Mouse (Mus musculus) ovary, postnatal 36 days (tissue): ENCODE data around the gene Tmem130.
A peak's percentile ranks its signal among the peaks of the same experiment; 100 is the strongest.

Source experiments
- DNase-seq: peaks from one replicate; pipeline ENCODE4 v3.0.0; 2022; ENCODE audit warnings: low spot score, mixed read lengths

Tmem130 gene

DNA sequence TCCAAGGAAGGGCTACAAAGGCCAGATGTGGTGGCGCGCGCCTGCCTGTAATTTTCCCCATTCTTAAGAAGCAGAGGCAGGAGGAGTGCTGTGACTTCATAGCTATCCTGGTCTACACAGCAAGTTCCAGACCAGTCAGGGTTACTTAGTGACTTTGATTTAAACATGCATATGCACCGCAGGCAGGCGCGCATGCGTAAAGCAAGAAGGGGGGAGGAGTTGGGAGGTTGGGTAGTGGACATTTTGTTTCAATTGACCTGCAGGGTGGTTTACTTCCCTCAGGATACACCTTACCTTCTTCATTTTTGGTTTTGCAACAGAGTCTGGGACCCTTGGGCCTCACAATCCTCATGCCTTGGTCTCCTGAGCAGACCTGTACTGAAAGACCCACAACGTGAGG lies 32.4 kb downstream of the Tmem130 start:
- DNase-seq: no peak

DNA sequence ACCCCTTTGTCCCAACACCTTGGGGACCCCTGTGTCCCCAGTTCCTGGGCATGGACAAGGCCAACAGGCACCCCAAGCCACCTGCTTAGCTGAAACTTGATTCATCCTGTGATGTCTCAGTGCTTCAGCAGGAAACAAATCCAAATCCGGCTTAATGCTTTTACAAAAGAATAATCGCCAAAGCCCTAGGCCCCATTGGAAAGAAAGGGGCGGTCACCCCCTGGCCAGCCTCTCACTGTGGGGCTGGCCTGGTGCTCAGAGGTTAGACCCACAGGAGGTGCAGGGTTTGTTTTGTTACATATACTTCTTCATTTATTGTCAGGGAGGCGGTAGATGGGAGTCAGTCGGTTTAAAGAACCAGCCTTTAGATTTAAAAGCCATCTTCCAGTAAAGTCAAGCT lies 33.4 kb downstream of the Tmem130 start:
- DNase-seq: no peak

DNA sequence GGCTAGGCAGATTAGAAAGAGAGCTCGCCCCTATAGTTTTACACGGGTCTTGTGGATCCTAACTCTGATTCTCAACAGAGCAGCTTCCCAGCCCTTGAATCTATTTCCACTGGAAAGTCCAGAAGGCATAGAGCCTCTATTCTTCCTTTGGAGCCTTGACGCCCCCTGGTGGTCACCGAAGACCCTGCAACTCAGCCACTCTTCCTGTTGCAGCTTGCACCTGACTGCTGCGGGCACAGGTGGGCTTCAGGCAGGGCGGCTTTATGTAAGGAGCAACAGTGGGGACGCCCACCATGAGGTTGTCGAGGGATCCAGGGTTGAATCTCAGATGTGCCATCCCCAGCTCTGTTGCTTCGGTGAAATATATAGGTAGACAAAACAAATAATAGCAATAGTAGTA lies 34.5 kb downstream of the Tmem130 start:
- DNase-seq: peak; percentile 65

DNA sequence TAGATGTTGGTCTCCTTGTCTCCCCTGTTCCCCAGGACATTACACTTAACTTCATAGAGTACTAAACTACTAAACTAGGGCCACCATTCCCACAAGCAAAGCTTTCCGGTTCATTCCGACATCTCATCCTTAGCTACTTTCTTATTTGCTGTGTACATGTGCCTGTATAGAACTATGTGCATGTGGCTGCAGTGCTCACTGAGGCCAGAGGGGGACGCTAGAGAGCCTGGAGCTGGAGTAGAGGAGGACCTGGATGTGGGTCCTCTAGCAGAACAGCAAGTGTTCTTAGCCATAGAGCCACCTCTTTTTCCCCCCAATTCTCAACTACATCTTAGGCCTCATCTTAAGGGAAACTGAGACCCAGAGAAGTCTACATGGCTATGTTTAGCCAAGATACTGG lies 36.1 kb downstream of the Tmem130 start:
- DNase-seq: no peak

GRCm38 (mm10) chr5:144724926-144725325 lies 36.7 kb downstream of the Tmem130 start:
- DNase-seq: no peak

DNA sequence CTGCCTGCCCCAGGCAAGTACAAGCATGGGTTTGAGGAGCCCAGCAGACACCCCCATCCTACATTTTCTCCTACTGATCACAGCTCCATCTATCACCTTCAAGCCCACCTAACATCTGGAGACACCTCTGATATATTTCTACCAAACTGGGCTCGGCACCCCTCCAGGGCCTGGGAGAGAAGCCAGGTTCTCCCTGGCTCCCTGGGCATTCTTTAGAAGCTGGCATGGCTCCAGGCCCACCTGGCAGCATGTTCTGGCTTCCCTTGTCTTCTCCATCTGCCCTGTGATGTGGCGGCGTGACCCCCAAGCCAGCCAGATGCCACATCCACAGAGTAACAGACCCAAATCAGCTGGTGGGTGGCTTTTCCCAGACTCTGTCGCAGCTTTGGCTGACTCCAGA lies 41.3 kb downstream of the Tmem130 start:
- DNase-seq: peak; percentile 6

DNA sequence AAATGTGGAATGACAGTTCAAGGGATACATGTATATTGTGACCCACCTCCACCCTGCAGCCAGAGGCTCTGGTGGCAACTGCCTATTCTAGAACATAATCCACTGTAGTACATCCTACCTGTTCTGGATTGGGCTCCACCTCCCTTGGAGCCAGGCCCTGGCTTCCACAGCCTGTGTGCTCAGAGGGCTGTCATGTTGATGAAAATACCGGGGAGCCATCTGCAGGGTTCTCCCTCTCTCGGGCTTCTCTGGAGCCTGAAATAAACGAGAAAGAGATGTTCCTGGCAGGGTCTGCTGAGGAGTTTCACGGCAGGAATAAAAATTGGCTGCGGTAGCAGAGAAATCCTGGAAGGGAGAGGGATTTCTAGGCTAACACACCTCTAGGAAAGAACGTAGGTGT lies 41.8 kb downstream of the Tmem130 start:
- no peak for DNase-seq

GRCm38 (mm10) chr5:144717186-144717585 lies 44.4 kb downstream of the Tmem130 start:
- DNase-seq: no peak

DNA sequence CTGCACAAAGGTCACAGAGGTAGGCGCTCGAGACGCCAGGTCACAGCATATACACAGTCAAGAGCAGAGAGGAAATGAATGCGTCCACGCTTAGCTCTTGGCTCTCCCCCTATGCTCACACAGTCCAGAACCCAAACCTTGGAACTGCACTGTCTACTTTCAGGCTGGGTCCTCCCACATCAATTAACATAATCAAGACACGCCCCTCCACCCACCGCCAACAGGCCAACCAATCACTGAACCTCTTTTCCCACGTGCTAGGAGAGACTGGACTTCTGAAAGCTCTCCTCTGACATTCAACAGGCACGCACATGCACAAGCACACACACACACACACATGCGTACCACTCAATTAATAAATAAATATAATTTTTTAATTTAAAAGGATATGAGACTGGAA lies 48.2 kb downstream of the Tmem130 start:
- no peak for DNase-seq

DNA sequence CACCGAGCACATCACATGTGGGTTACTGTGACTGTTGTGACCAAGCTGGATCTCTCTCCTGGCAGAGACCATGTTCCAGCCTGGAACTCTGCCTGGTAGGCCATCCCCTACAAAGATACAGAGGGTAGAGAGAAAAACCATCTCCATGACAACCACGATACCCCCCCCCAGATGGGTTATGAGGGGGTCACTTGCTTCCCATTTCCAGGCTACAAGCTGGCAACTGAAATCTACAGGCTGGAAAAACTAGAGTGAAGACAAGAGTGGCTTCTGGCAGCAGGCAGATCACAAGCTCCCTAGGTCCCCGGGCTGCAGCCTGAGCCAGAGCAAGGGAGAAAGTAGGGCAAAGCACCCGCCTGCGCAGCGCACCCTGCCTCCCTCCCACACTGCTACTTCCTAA lies 54.0 kb downstream of the Tmem130 start:
- no peak for DNase-seq

DNA sequence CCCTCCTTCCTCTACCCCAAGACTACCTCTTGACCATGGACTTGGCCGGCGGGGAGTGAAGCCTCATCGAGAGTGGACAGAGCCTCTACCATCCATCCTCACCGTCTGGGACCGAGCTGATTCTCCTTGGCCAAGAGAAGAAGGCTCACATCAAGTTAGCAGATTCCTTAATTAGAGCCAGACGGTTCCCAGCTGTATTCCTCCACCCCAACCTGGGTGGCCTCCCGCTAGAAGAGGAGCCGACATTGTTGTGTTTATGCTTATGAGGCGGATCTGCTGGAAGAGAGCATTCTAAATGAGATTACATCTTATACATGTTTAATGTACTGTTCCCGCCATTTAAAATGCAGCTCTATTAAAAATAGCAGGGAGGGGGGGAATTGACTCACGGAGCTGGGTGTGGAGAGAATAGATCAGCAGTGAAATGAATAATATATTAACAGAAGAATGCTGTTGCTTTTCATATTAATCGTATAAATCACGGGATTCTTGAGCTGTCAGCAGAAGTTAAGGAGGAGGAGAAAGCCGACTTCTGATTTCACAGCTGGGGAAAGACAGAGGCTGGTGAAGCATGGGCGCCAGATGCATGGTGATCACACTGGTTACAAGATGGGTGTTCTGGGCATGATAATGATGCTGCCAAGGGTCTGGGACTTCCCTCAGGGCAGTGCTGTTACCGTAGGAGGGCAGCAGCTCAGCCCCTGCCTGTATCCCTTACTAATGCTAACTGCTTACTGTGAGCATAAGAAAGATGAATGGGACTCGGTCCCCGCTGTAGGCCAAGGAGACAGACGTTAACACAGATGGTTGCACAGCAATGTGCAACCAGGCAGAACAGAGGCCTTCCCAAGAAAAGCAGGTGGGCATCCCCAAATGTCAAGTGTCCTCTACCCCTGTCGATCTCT lies 57.9 kb downstream of the Tmem130 start:
- no peak for DNase-seq

DNA sequence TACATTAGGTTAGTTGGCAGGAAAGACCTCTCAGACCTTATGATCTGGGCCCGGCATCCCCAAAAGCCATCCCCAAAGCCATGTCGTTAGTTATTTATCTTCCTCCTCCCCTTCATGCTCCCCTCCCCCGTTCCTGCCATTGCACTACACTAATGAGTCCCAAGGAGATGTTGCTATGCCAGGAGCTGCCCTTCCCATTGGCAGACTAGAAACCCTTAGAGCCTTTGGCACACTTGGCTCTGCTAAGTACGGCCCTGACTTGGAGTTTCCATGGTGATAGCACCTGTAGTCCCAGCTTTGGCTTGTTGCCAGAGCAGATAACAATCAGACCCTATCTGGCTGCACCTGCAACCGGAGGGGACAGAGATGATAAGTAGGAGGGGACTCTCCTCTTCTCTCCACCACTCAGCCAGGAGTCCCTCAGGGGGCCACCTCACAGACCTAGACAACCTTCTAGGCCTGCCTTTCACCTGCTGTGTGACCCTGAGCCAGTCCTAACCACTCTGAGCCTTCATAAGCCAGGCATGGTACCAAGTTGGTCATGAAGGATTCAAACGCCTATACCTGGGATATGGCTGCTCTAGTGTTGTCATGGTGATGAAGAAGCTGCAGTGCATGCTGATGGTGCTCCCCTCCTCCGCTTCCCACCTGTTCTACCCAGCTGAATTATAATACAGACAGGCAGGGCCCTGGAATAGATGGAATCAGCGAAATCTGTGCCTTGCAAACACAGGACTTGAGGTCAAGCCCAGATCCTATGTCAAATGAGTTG lies 66.1 kb downstream of the Tmem130 start:
- DNase-seq: no peak

DNA sequence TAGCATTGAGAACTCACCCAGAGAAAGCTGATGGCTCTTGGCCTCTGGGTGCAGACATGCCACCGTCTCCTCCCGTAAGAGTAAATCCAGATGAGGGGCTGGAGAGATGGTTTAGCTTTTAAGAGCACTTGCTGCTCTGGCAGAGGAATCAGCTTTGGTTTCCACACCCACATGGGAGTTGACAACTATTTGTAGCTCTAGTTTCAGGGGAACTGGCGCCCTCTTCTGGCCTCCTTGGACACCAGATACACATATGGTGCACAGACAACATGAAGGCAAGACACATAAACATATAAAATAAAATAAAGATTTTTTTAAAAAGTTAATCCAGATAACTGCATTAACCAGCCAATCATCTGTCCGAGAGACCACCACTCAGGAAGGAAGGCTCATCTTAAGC lies 67.5 kb downstream of the Tmem130 start:
- no peak for DNase-seq

GRCm38 (mm10) chr5:144691421-144691820 lies 70.2 kb downstream of the Tmem130 start:
- DNase-seq: no peak

DNA sequence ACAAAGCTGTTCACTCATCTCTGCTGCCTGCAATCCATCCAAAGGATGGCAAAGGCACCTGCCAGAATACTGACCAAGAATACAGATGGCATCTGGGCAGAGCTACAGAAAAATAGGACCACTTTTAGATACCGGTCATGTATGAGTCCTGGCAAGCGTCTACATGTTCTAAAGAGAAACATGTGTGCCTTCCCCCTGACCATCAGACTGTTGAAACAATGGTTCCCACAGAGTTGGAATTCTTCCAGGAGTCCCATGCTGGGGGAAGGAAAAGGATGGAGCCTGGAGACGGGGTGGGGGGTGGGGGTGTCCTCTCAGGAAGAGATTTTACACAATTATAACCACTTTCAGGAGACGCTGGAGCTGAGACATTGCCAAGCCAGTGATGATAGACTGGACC lies 73.2 kb downstream of the Tmem130 start:
- no peak for DNase-seq
